Mouse (Mus musculus): ENCODE measurements at regions not wholly inside any gene's neighbourhood (a gene's known extent, or its start where the extent isn't known, plus 50 kb on each side); places are given as distances from the start of the nearest gene placed in this dataset.

GRCm38 (mm10) chr12:79961076-79961475 is 151.7 kb downstream of the Zfp36l1 start:
- no peak for TF ChIP-seq CTCF (IDR thresholded peaks at IDR 0.05; ENCODE audit: low read depth, low read length)
- no peak for TF ChIP-seq POLR2A (IDR thresholded peaks at IDR 0.05; ENCODE audit: borderline replicate concordance, low read depth, low read length)
